Mouse (Mus musculus) heart, embryonic 12.5 days (tissue): ENCODE measurements around the gene Tgfbi. TPM values are rescaled to one million over a fixed set of nuclear protein-coding genes. Genes with fewer than 3 reads are reported as not detected.
A peak's percentile ranks its signal among the peaks of the same experiment; 100 is the strongest.

Experiments used
- ATAC-seq: fragments of 200-750 bp; cut with Nextera tagmentation; 2 replicates; pipeline ENCODE4 v1.8.0; 2017; ENCODE audit warnings: moderate TSS enrichment, moderate library complexity; ENCODE audit not compliant: insufficient number of reproducible peaks, low FRiP score
- H3K27ac ChIP-seq: fragments of 300-500 bp; sonication (generic); 2 replicates; pipeline ENCODE4 v1.5.1; 2016; ENCODE audit warnings: mild to moderate bottlenecking, moderate library complexity; ENCODE audit not compliant: poor library complexity, severe bottlenecking
- H3K27me3 ChIP-seq: fragments of 300-500 bp; sonication (generic); replicated peaks from 2 replicates; pipeline ENCODE4 v1.6.1; 2016; ENCODE audit warnings: mild to moderate bottlenecking, moderate library complexity
- H3K36me3 ChIP-seq: fragments of 300-500 bp; sonication (generic); 2 replicates; pipeline ENCODE4 v1.6.1; 2016; ENCODE audit warnings: mild to moderate bottlenecking, moderate library complexity
- H3K4me1 ChIP-seq: fragments of 300-500 bp; sonication (generic); replicated peaks from 2 replicates; pipeline ENCODE4 v1.6.1; 2016; ENCODE audit warnings: mild to moderate bottlenecking
- H3K4me2 ChIP-seq: fragments of 300-500 bp; sonication (generic); 2 replicates; pipeline ENCODE4 v1.6.1; 2016; ENCODE audit warnings: mild to moderate bottlenecking, moderate library complexity
- H3K4me3 ChIP-seq: fragments of 300-500 bp; sonication (generic); 2 replicates; pipeline ENCODE4 v1.5.1; 2016; ENCODE audit warnings: mild to moderate bottlenecking
- H3K9ac ChIP-seq: fragments of 300-500 bp; sonication (generic); 2 replicates; pipeline ENCODE4 v1.6.1; 2016; ENCODE audit warnings: mild to moderate bottlenecking, moderate library complexity
- H3K9me3 ChIP-seq: fragments of 300-500 bp; sonication (generic); replicated peaks from 2 replicates; pipeline ENCODE4 v1.6.1; 2016; ENCODE audit warnings: mild to moderate bottlenecking, moderate library complexity
- WGBS: fragments of 180-500 bp; shearing (Covaris S2); methylation state at CpG from one replicate; pipeline ENCODE4 v1.1.7; 2016; 5-methylcytosine and 5-hydroxymethylcytosine counted together
- polyA plus RNA-seq: library from polyadenylated mRNA; unstranded; fragments of >200 nt; fragmentation: Nextera tagmentation; extraction: Ambion mirVana; gene quantifications from 2 replicates; pipeline ENCODE4 v1.2.1, GENCODE M21; 2016

Tgfbi gene
- polyA plus RNA-seq, 1 experiment from 2014 or later = 107 TPM

DNA sequence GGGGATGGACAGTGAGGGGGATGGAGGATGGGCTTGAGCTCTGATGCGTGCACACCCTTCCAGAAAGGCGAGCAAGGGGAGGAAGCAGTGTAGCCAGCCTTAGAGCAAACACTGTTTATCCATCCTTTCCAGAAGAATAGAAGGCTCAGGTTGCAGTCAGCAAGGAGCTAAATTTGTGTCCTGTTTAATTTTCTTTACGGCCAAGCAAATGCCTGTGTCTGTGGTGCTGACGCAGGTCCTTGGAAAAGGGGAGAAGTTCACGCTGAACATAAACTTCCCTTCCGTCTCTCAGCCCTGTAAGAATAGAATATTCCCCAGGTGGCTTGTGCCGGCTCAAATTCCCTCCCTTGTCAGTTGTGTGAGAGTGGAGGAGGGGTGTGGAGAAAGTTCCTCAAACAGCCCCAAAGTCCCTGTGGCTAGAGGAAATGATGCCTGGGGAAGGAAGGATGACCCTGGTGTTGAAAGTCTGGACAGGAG, 24.9 kb downstream of the Tgfbi start:
- peak overlapping the region; percentile 83 for H3K27ac ChIP-seq
- H3K9ac ChIP-seq = peak overlapping the region; percentile 34; the same call in 1 of the 2 replicates
- H3K4me1 ChIP-seq = peaks cover 31% of the 10 kb centered on the region
- 21% methylated on average over 7 of the region's 7 CpGs for WGBS
- peak; percentile 15 for ATAC-seq
- peaks cover 32% of the 10 kb centered on the region for H3K36me3 ChIP-seq
- H3K9me3 ChIP-seq = no peaks in the 10 kb centered on the region
- H3K4me2 ChIP-seq = no peak overlapping the region
- H3K4me3 ChIP-seq = no peak overlapping the region
- H3K27me3 ChIP-seq = no peaks in the 10 kb centered on the region

- Histone ChIP-seq H3K9ac (no peak overlapping the region), H3K27ac (peak overlapping the region; percentile 83), H3K4me2 (no peak overlapping the region)
Measured at GRCm38 (mm10) chr13:56634920-56635319, 25.6 kb downstream of the Tgfbi start.

DNA sequence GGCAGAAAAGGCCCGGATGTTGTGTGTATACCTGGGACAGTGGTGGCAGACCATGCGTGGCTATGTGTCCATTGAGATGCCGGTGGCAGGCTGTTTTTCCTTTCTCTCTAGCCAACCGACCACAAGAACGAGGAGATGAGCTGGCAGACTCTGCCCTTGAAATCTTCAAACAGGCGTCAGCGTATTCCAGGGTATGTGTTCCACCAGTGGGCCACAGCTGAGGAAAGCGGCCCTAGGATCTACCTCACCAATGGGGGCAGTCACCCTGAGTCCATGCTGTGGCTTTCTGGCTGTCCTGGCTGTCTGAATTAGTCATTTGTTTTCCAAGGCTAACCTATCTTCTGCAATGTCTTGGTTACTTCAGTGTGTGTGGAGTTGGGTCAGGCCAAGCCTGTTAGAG, 27.7 kb downstream of the Tgfbi start:
- ATAC-seq = no peak
- Histone ChIP-seq H3K9me3 (no peaks in the 10 kb centered on the region), H3K27ac (no peak overlapping the region), H3K9ac (no peak overlapping the region), H3K4me3 (no peak overlapping the region), H3K4me2 (no peak overlapping the region), H3K27me3 (no peaks in the 10 kb centered on the region), H3K36me3 (peaks cover 20% of the 10 kb centered on the region), H3K4me1 (peaks cover 26% of the 10 kb centered on the region)
- 82% methylated on average over 8 of the region's 8 CpGs for WGBS

More at GRCm38 (mm10) chr13:56634920-56635319, 25.6 kb downstream of the Tgfbi start:
- Histone ChIP-seq H3K9me3 (no peaks in the 10 kb centered on the region), H3K4me1 (peaks cover 31% of the 10 kb centered on the region), H3K27me3 (no peaks in the 10 kb centered on the region), H3K4me3 (no peak overlapping the region), H3K36me3 (peaks cover 27% of the 10 kb centered on the region)
- ATAC-seq = peak; percentile 71
- 29% methylated on average over 7 of the region's 7 CpGs for WGBS

GRCm38 (mm10) chr13:56641746-56642145, 32.4 kb downstream of the Tgfbi start:
- Histone ChIP-seq H3K4me1 (0 out of 2 replicates have a peak, but pooled peaks cover 4% of the 10 kb centered on the region), H3K4me3 (no peak overlapping the region), H3K36me3 (0 out of 2 replicates have a peak, but pooled peaks cover 6% of the 10 kb centered on the region), H3K9ac (no peak overlapping the region), H3K9me3 (no peaks in the 10 kb centered on the region), H3K4me2 (no peak overlapping the region), H3K27ac (no peak overlapping the region), H3K27me3 (no peaks in the 10 kb centered on the region)
- WGBS = 79% methylated on average over 2 of the region's 2 CpGs
- no peak for ATAC-seq

- no peaks in the 10 kb centered on the region for H3K27me3 ChIP-seq
- no peak overlapping the region for H3K9ac ChIP-seq
- peaks cover 22% of the 10 kb centered on the region for H3K4me1 ChIP-seq
- H3K9me3 ChIP-seq = no peaks in the 10 kb centered on the region
- H3K36me3 ChIP-seq = no peaks in the 10 kb centered on the region
- no peak overlapping the region for H3K4me3 ChIP-seq
- WGBS = 76% methylated on average over 3 of the region's 3 CpGs
- no peak overlapping the region for H3K4me2 ChIP-seq
- no peak for ATAC-seq
- no peak overlapping the region for H3K27ac ChIP-seq
Measured at GRCm38 (mm10) chr13:56644031-56644430, 34.7 kb downstream of the Tgfbi start.

DNA sequence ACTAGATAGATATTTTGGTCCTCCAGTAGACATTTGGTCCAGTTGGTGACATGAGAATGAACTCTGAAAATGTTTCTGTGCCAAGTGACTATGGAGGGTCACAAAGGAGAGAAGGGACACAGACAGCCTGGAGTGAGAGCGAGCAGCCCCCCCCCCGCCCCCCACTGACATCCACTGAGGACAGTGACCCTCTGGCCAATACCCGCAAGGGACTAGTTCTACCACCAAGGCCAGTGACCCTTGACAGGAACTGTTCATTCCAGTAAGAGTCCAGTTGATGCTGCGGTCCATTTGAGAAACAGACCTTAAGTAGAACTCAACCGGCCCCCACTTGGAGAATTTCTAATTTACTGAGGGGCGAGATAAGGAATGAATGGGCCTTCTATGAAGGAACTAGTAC, 36.4 kb downstream of the Tgfbi start:
- H3K27me3 ChIP-seq = no peaks in the 10 kb centered on the region
- H3K9ac ChIP-seq = no peak overlapping the region
- H3K4me1 ChIP-seq = peaks cover 23% of the 10 kb centered on the region
- no peaks in the 10 kb centered on the region for H3K9me3 ChIP-seq
- H3K27ac ChIP-seq = no peak overlapping the region
- no peak for ATAC-seq
- 65% methylated on average over 6 of the region's 6 CpGs for WGBS
- no peak overlapping the region for H3K4me2 ChIP-seq
- no peak overlapping the region for H3K4me3 ChIP-seq
- H3K36me3 ChIP-seq = no peaks in the 10 kb centered on the region

DNA sequence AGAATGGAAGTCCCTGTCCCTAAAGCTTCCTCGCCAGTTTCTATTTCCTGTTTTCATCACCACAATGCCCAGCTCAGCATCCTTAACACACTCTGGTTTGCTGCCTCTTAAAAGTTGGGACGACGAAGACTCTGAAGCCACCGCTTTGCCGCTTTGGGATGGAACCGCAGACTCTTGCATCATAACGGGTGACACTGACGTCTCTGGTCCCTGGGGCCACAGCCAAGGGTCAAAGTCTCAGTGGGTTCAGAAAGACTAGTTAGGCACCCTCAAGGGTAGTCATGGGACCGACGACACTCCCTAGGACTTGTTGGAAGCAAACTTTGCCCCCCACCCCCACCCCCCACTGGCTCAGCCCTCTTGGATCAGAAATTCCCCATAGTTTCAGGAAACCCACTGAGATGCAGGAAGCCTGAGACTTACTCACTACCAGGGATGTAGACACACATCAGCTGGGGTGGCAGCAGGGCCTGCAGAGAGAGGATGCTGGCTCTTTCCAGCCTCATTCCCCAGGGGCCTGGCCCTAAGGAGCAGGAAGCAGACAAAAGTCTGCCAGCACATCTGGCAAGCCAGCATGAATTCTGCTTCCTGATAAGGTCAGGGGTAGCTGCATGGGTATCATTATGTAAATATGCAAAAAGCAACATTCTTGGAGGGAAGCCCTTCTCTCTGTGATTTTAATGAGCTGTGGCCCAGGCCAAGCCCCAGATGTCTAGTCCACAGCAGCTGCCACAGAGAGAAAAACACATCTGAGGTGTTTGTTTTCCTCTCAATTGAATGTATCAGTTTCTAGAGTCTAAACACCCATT, 38.5 kb downstream of the Tgfbi start:
- peak; percentile 83 for ATAC-seq
- WGBS = 59% methylated on average over 10 of the region's 10 CpGs
- Histone ChIP-seq H3K4me2 (no peak overlapping the region), H3K4me3 (no peak overlapping the region), H3K9me3 (no peaks in the 10 kb centered on the region), H3K4me1 (peaks cover 23% of the 10 kb centered on the region), H3K27me3 (no peaks in the 10 kb centered on the region), H3K36me3 (no peaks in the 10 kb centered on the region), H3K27ac (peak overlapping the region; percentile 85), H3K9ac (no peak overlapping the region)

DNA sequence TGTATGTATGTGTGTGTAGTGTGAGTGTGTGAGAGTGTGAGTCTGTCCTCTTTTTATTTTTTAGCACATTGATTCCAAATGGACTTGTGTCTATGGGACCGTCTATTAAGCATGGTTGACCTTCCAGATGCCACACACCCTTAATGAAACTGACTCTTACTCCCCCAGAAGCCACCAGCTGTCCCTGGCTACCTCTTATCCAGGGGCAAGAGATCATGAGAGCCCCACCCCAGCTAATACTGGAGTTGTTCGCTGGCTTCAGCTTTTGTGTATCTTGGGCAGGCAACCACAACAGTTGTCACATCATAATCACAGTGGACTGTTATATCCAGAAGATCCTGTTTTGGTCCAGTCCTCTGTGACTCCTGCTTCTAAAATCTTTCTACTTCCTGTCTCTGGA, 40.7 kb downstream of the Tgfbi start:
- no peak overlapping the region for H3K4me3 ChIP-seq
- no peaks in the 10 kb centered on the region for H3K9me3 ChIP-seq
- H3K27me3 ChIP-seq = no peaks in the 10 kb centered on the region
- ATAC-seq = no peak
- H3K27ac ChIP-seq = no peak overlapping the region
- H3K9ac ChIP-seq = no peak overlapping the region
- no peak overlapping the region for H3K4me2 ChIP-seq
- peaks cover 19% of the 10 kb centered on the region for H3K4me1 ChIP-seq
- H3K36me3 ChIP-seq = no peaks in the 10 kb centered on the region
- WGBS = 76% methylated on average over 2 of the region's 2 CpGs

- H3K27ac ChIP-seq = no peak overlapping the region
- no peaks in the 10 kb centered on the region for H3K27me3 ChIP-seq
- no peak for ATAC-seq
- H3K36me3 ChIP-seq = no peaks in the 10 kb centered on the region
- H3K4me3 ChIP-seq = no peak overlapping the region
- H3K9ac ChIP-seq = 0 out of 2 replicates have a peak overlapping the region, but pooled peaks have one; percentile 8
- no peak overlapping the region for H3K4me2 ChIP-seq
- 60% methylated on average over 8 of the region's 8 CpGs for WGBS
- H3K4me1 ChIP-seq = peaks cover 21% of the 10 kb centered on the region
- no peaks in the 10 kb centered on the region for H3K9me3 ChIP-seq
Measured at GRCm38 (mm10) chr13:56652381-56652780, 43.1 kb downstream of the Tgfbi start.

- no peak overlapping the region for H3K4me3 ChIP-seq
- no peak overlapping the region for H3K4me2 ChIP-seq
- 78% methylated on average over 5 of the region's 5 CpGs for WGBS
- H3K27me3 ChIP-seq = no peaks in the 10 kb centered on the region
- ATAC-seq = no peak
- H3K4me1 ChIP-seq = peaks cover 8% of the 10 kb centered on the region
- H3K36me3 ChIP-seq = no peaks in the 10 kb centered on the region
- H3K9me3 ChIP-seq = no peaks in the 10 kb centered on the region
- H3K27ac ChIP-seq = no peak overlapping the region
- H3K9ac ChIP-seq = no peak overlapping the region
Measured at GRCm38 (mm10) chr13:56654176-56654575, 44.9 kb downstream of the Tgfbi start.

GRCm38 (mm10) chr13:56657946-56658512, 48.7 kb downstream of the Tgfbi start:
- Histone ChIP-seq H3K9me3 (no peaks in the 10 kb centered on the region), H3K27me3 (no peaks in the 10 kb centered on the region), H3K4me3 (no peak overlapping the region), H3K9ac (no peak overlapping the region), H3K4me1 (peaks cover 26% of the 10 kb centered on the region), H3K36me3 (no peaks in the 10 kb centered on the region), H3K27ac (no peak overlapping the region), H3K4me2 (no peak overlapping the region)
- no peak for ATAC-seq
- 37% methylated on average over 7 of the region's 7 CpGs for WGBS
